Mouse (Mus musculus) small intestine, adult 2 months (tissue): ENCODE data around the gene Tkt. TPM values are rescaled to one million over a fixed set of nuclear protein-coding genes. Genes with fewer than 3 reads are reported as not detected.
"Not testable (repeated sequence)": the region's sequence is repeated elsewhere in the genome, so short reads cannot be mapped to it uniquely, and the experiment has no call there.

Source experiments
- H3K27ac ChIP-seq: fragments of 200-500 bp; 2 replicates; pipeline ENCODE4 v1.5.1; 2012; ENCODE audit warnings: low read depth, low read length, control low read depth, inconsistent platforms; ENCODE audit not compliant: insufficient read depth
- H3K27me3 ChIP-seq: fragments of 200-500 bp; 2 replicates; pipeline ENCODE4 v1.6.1; 2012; ENCODE audit warnings: mild to moderate bottlenecking, moderate library complexity, low read length, inconsistent platforms; ENCODE audit not compliant: control insufficient read depth, insufficient read depth
- H3K36me3 ChIP-seq: fragments of 200-500 bp; 2 replicates; pipeline ENCODE4 v1.6.1; 2012; ENCODE audit warnings: mild to moderate bottlenecking, low read length, control low read depth, inconsistent platforms; ENCODE audit not compliant: control insufficient read depth, insufficient read depth
- H3K4me1 ChIP-seq: fragments of 200-500 bp; 2 replicates; pipeline ENCODE4 v1.6.1; 2012; ENCODE audit warnings: low read length, inconsistent platforms, mixed read lengths; ENCODE audit not compliant: control insufficient read depth, insufficient read depth, insufficient read length
- H3K4me3 ChIP-seq: fragments of 200-500 bp; 2 replicates; pipeline ENCODE4 v1.5.1; 2012; ENCODE audit warnings: low read depth, mild to moderate bottlenecking, control low read depth, inconsistent platforms, low read length, moderate library complexity
- CTCF ChIP-seq: fragments of 200-500 bp; IDR thresholded peaks from 2 replicates; pipeline ENCODE4 v1.5.1; 2012; ENCODE audit warnings: low read depth, mild to moderate bottlenecking, control low read depth, inconsistent platforms, low read length, moderate library complexity, mixed read lengths; ENCODE audit not compliant: insufficient replicate concordance, insufficient read length; ENCODE audit errors: extremely low read depth
- POLR2A ChIP-seq: fragments of 200-500 bp; IDR thresholded peaks from 2 replicates; pipeline ENCODE4 v1.6.1; 2012; ENCODE audit warnings: low read depth, mild to moderate bottlenecking, control low read depth, inconsistent platforms, low read length, moderate library complexity
- WGBS: fragments of 180-500 bp; shearing (Covaris S2); methylation state at CpG from one replicate; pipeline ENCODE4 v1.1.7; 2018; 5-methylcytosine and 5-hydroxymethylcytosine counted together
- polyA plus RNA-seq: library from polyadenylated mRNA; depleted of rRNA; stranded (reverse); fragments of >200 nt; gene quantifications from 2 replicates; pipeline ENCODE4 v1.2.3, GENCODE M21; 2012

The Tkt gene
- polyA plus RNA-seq, 1 experiment, result 364 TPM

GRCm38 (mm10) chr14:30541541-30541940 is 6.6 kb upstream of the Tkt start:
- Histone ChIP-seq H3K36me3 (no peaks in the 10 kb centered on the region), H3K4me3 (no peak overlapping the region), H3K27me3 (no peaks in the 10 kb centered on the region), H3K27ac (no peak overlapping the region), H3K4me1 (no peaks in the 10 kb centered on the region)
- 73% methylated on average over 10 of the region's 10 CpGs for WGBS
- no peak for TF ChIP-seq CTCF
- no peak for TF ChIP-seq POLR2A

GRCm38 (mm10) chr14:30543331-30543730 is 4.8 kb upstream of the Tkt start:
- H3K27me3 ChIP-seq, H3K36me3 ChIP-seq, H3K4me3 ChIP-seq, H3K4me1 ChIP-seq, H3K27ac ChIP-seq: not testable (repeated sequence)
- TF ChIP-seq CTCF, result peak; percentile 16; the same call in 1 of the 2 replicates
- WGBS, result 89% methylated on average over 5 of the region's 5 CpGs

- H3K4me1 ChIP-seq, result peaks cover 18% of the 10 kb centered on the region
- WGBS, result under 1% methylated on average over 69 of the region's 69 CpGs
- H3K27ac ChIP-seq, result peak overlapping the region; percentile 91
- H3K27me3 ChIP-seq, result no peaks in the 10 kb centered on the region
- H3K36me3 ChIP-seq, result no peaks in the 10 kb centered on the region; the same call in 1 of the 2 replicates
- peak overlapping the region; percentile 74 for H3K4me3 ChIP-seq
- TF ChIP-seq POLR2A, result peak; percentile 95; the same call in 1 of the 2 replicates
- TF ChIP-seq CTCF, result no peak
These were observed 1.0 kb downstream of the Tkt start for GRCm38 (mm10) chr14:30548965-30549776.

- TF ChIP-seq CTCF (no peak), POLR2A (no peak)
- Histone ChIP-seq H3K36me3 (no peaks in the 10 kb centered on the region; the same call in 1 of the 2 replicates), H3K27me3 (no peaks in the 10 kb centered on the region), H3K4me1 (peaks cover 18% of the 10 kb centered on the region), H3K27ac (peak overlapping the region; percentile 89), H3K4me3 (peak overlapping the region; percentile 74)
- WGBS, result 1% methylated on average over 10 of the region's 10 CpGs
These were observed 1.6 kb downstream of the Tkt start for GRCm38 (mm10) chr14:30549777-30550149.

- 13% methylated on average over 8 of the region's 8 CpGs for WGBS
- H3K27ac ChIP-seq, result peak overlapping the region; percentile 89
- TF ChIP-seq POLR2A, result no peak
- no peak for TF ChIP-seq CTCF
These were observed 2.3 kb downstream of the Tkt start for GRCm38 (mm10) chr14:30550232-30551070.

GRCm38 (mm10) chr14:30551509-30551908 is 3.4 kb downstream of the Tkt start:
- WGBS, result 12% methylated on average over 5 of the region's 5 CpGs
- no peak for TF ChIP-seq CTCF
- TF ChIP-seq POLR2A, result no peak
- H3K4me1 ChIP-seq, result peaks cover 18% of the 10 kb centered on the region
- H3K36me3 ChIP-seq, result peaks cover 8% of the 10 kb centered on the region
- peak overlapping the region; percentile 7; the same call in 1 of the 2 replicates for H3K27ac ChIP-seq
- H3K4me3 ChIP-seq, result peak overlapping the region; percentile 45
- H3K27me3 ChIP-seq, result no peaks in the 10 kb centered on the region

More at GRCm38 (mm10) chr14:30550232-30551070, 2.3 kb downstream of the Tkt start:
- Histone ChIP-seq H3K4me3 (peak overlapping the region; percentile 74; the same call in 1 of the 2 replicates), H3K27me3 (no peaks in the 10 kb centered on the region), H3K36me3 (no peaks in the 10 kb centered on the region; the same call in 1 of the 2 replicates), H3K4me1 (peaks cover 18% of the 10 kb centered on the region)

GRCm38 (mm10) chr14:30551981-30552380 is 3.8 kb downstream of the Tkt start:
- no peak overlapping the region for H3K27ac ChIP-seq
- TF ChIP-seq POLR2A (no peak), CTCF (no peak)
- peaks cover 18% of the 10 kb centered on the region for H3K4me1 ChIP-seq
- H3K4me3 ChIP-seq, result no peak overlapping the region
- H3K27me3 ChIP-seq, result no peaks in the 10 kb centered on the region
- WGBS, result 85% methylated on average over 2 of the region's 2 CpGs
- peaks cover 10% of the 10 kb centered on the region for H3K36me3 ChIP-seq
